Mouse (Mus musculus): Measurements from ENCODE around the gene Braf.
"Not testable (repeated sequence)": the region's sequence is repeated elsewhere in the genome, so short reads cannot be mapped to it uniquely, and the experiment has no call there.

Gene Braf

DNA sequence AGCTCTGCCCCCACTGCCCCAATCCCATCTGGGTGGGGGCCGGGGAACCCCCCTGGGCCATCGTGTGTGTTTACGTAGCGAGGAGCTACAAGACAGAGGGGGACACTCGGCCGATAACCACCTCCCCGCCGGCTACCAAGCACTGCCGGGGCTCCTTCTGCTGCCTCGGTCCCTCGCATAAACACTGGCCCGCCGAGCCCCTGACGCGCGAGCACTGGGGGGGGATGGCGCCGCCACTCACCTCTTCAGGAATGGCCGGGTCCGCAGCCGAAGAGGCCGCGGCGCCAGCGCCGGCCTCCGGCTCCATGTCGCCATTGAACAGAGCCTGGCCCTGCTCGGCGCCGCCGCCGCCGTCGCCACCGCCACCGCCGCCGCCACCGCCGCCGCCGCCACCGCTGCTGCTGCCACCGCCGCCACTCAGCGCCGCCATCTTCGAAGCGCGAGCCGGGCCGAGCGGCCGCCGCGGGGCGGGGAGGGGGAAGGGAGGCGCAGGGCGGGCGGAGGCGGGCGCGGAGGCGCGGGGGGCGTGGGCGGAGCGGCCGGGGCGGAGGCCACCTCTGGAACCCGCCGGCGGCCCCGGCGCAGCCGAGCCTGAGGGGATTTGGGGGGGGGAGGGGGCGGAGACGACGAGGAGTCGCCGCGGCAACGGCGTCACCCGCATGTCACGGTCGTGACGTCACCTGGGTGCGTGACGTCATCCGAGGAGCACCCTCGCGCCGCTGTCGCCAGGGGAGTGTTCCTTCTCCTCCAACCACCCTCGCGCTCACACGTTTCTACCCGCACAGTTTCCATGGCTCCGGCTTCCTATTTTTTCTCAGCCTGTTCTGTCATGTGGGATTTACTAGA lies at the start of gene Braf:
Braf (minus strand) TSS at position 598 of the 846 bp plus-strand sequence.
- ChIA-PET CTCF (no interaction called here), POLR2A (interaction anchor here in 2 of 4 experiments (0.7 to 2.1 kb wide), 13 partner anchors 10 to 142 kb away, joined by 3 to 10 read pairs (median 3); partner anchors contain the start of gene Mrps33 (in 1 of the 2))

DNA sequence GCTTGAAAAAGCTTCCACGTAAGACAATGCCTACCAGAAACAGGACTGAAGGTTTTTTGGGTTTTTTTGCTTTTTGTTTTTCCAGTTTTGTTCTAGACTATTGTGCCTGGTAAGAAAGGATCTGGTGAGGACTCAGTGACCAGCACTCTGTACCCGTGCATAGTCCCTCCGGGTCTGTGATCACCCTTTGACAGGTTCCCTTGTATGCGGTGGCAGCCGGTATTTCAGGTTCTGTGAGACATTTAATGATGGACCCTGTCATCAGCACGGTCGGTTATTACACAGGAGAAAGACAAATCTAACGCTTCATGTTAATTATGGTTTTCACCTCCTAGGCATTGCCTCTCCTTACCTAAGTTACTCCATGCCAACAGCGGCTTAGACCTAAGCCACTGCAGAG lies 49.8 kb upstream of the Braf start:
- ChIA-PET CTCF (interaction anchor here in 1 of 4 experiments (0.6 kb wide), 1 partner anchor 82 kb away, joined by 3 read pairs; no protein-coding TSS in a partner anchor), POLR2A (no interaction called here)

DNA sequence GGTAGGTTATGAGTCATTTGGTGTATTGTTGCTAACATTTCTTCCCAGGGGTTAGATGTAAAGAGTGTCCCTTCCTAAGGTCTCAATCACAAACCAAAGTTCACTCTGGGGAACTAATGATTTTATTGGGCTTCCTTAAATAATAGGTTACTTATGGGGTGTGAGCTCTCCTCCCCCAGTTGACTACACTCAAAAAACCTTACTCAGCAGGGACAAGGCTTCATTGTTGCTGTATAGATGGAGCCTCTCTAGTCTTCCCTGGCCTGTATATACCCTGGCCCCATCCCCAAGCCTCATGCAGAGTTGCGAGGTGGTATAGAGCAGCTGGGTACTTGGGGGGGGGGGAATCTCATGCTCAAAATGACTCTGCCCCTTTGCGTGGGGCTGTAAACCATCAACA lies 32.0 kb upstream of the Braf start:
- POLR2A ChIA-PET = no interaction called here
- CTCF ChIA-PET = no interaction called here

DNA sequence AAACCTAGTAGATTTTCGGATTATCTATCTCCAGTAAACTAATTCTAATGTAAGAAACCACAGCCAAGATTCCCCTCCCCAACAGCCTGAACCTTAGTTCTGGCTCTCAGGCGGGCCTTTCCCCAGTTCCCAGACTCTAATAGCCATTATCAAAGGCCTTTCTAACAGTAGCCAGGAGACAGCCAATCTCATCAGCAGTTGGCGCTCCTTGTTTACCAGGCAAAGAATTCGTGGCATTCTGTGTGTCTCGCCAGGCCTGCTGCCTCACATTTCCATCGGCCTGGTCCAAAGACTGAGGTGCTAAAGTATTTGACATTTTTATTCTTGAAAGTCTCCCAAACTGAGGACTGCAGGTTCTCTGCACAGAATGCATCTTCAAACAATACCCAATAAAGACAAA lies 24.6 kb upstream of the Braf start:
- ChIA-PET POLR2A (no interaction called here), CTCF (no interaction called here)

DNA sequence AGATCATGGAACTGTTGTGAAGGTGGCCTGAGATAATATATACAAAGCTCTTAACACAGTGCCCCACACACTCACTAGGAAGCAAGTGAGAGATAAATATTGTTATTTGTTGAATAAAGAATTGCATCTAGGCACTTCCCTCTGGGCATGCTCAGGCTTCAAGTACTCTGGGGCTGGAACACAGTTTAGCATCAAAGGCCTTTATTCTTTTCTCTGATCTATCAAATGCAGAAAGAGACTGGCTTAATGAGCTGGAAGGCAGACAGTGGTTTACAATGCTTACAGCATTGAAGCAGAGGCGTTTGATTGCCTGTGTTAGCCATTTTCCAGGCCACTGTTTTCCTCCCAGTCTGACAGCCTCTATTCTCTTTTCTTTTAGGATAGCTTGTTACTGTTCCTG lies 21.8 kb upstream of the Braf start:
- POLR2A ChIA-PET = interaction anchor here in 1 of 4 experiments (0.9 kb wide), 1 partner anchor 18 kb away, joined by 3 read pairs; no protein-coding TSS in a partner anchor
- CTCF ChIA-PET = no interaction called here

DNA sequence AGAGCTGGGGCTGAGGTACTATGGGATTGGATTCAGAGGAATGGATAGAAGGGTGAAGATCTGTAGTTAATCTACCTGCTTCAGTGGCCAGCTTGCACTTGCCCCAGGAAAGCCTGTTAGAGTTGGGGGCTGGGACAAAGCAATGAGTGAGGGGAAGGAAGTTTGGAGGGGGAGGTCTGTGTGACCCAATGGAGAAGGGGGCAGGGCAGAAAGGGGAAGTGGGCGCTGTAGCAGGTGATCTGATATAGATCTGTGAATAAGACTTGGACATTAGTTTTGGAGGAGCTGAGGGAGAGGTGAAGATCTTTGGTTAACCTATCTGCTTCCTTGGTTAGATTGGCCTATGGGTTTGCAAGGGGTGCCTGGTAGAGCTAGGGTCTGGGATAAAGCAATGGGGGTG lies 20.2 kb upstream of the Braf start:
- ChIA-PET POLR2A (no interaction called here), CTCF (interaction anchor here in 1 of 4 experiments (0.5 kb wide), 1 partner anchor 17 kb away, joined by 10 read pairs; no protein-coding TSS in a partner anchor)

DNA sequence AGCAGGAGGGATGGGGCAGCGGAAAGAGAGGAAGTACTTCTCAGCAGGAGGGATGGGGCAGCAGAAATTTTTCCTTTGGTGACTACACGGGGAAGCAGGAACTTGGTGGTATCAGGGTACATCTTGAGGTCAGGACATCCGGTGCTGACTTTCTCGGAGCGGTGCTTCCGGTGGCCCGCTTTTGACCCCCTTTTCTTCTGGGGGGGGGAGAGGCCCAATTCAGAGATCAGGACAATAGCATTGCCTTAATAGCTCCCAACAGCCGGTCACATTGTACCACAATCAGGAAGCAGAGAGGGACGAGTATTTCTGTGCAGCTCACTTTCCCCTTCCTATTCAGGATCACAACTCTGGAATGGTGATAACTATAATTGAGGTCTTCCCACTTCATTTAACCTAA lies 14.4 kb upstream of the Braf start:
- CTCF ChIA-PET, POLR2A ChIA-PET: not testable (repeated sequence)

DNA sequence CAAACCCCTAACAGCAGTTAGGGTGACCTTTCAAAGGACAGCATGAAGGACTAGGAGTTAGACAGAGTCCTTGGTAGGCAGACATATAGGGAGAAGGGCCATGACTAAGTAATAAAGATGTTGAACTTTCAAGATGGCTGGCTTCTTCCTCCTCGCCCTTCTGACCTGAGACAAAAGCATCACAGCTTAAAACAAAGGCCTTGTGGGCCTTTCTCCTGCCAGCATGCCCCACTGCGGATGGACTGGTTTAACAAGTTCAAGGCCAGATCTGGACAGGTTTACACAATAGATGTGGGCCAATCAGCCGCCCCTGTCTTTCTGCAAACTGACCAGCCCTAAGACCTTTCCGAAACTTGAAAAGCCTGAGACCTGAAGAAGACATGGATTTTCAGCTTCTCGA lies 2.8 kb upstream of the Braf start:
- ChIA-PET CTCF (interaction anchor here in 2 of 4 experiments (0.6 kb wide), 2 partner anchors 17 to 360 kb away, joined by 3 to 10 read pairs; no protein-coding TSS in a partner anchor), POLR2A (interaction anchor here in 1 of 4 experiments (0.6 kb wide), 1 partner anchor 80 kb away, joined by 5 read pairs; no protein-coding TSS in a partner anchor)

DNA sequence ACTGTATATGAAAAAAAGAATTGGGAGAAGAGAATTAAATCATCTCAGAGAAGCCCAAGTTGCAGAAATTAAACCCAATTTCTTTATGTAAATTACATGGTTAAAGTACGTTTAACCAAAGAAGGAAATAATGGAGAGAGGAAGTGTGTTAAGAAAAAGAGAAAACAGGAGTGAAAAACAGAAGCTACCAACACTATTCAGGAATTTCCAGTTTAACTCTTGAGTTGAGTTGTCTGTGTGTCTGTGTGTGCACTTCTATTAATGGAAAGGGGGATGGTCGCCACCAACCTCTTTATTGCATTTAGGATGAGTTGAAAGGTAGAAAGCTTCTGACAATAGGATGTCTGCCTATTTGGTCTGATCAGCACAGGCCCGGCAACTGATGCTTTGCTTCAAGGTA lies 886 bp upstream of the Braf start:
- CTCF ChIA-PET = no interaction called here
- POLR2A ChIA-PET = interaction anchor here in 1 of 4 experiments (0.6 to 1.4 kb wide), 4 partner anchors 14 to 801 kb away, joined by 3 to 4 read pairs (median 3); partner anchors contain the start of gene Adck2

DNA sequence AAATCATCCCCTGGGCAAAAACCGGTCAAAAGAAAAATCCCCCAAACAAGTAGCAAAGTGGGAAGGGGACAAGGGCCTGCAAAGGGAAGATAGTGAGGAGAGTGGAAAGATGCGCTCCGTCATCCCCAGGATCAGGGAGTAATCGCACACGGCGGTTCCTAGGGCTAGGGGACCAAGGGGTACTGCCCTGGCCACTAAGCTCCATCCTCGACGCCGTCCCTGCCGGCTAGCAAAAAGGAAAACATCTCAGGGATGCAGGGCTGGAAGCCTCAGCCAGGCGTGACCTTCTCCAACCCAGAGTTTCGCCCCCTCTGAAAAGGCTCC lies 759 bp downstream of the Braf start:
- ChIA-PET CTCF (no interaction called here), POLR2A (interaction anchor here in 3 of 4 experiments (0.6 to 2.1 kb wide), 16 partner anchors 9 to 282 kb away, joined by 3 to 10 read pairs (median 3); partner anchors contain the start of gene Mrps33 (in 1 of the 3))

DNA sequence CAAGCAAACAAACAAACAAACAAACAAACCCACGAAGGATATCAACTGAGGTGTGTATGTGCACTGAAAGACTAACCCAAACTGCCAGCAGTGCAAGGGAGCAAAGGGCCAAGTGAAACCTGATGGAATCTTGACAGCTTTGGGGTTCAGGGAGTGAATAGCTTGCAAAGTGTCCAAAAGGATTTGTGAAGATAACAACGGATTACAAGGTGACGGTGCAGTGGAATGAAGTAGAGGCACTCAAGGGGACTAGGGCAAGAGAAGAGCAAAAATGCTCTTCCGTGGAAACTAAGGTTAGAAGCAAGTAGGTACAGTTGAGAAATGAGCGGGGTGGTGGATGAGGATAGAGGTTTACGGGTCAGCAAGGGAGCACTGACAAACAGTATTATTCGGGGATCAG lies 1.2 kb downstream of the Braf start:
- POLR2A ChIA-PET = interaction anchor here in 3 of 4 experiments (0.6 to 2.1 kb wide), 15 partner anchors 9 to 281 kb away, joined by 3 to 10 read pairs (median 3); partner anchors contain the start of gene Mrps33 (in 1 of the 3)
- CTCF ChIA-PET = no interaction called here

DNA sequence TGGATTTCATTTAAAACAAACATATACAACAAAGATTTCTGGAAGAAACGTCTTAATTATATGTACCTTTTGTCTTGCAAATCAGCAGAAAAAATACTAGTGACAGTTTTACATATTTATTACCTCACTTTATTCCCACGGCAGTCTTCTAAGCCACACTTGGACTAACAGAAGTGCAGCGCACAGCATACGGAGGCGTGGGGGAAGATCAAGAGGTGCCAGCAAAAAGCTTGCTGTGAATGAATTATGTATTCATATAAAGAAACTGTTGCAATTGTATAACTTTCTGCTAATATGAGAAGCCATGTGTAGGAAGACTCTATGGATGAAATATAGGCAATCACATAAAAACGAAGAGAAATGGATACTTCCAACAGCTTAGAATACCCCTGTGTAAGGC lies 6.7 kb downstream of the Braf start:
- POLR2A ChIA-PET = no interaction called here
- CTCF ChIA-PET = interaction anchor here in 1 of 4 experiments (0.6 to 1.0 kb wide), 2 partner anchors 64 to 92 kb away, joined by 3 read pairs; partner anchors contain the start of gene Mrps33

DNA sequence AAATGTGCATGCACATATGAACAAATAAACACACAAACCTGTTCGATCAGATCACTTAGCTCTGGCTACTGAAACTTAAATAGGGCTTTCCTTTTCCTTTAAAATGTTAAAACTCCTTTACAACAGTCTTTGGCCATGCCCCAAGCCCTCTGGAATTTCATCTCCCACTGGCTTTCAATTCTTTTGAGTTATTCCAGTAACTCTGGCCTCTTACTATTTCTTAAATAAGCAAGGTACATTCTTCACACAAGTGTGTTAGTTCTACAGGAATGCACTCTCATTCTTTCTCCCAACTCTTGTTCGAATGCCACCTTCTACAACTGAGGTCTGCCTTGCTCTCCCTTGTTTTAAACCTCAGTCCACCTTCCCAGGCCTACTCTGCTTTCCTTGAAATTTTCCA lies 8.2 kb downstream of the Braf start:
- POLR2A ChIA-PET = interaction anchor here in 1 of 4 experiments (0.9 to 1.3 kb wide), 2 partner anchors 10 to 64 kb away, joined by 3 read pairs; no protein-coding TSS in a partner anchor
- CTCF ChIA-PET = no interaction called here

DNA sequence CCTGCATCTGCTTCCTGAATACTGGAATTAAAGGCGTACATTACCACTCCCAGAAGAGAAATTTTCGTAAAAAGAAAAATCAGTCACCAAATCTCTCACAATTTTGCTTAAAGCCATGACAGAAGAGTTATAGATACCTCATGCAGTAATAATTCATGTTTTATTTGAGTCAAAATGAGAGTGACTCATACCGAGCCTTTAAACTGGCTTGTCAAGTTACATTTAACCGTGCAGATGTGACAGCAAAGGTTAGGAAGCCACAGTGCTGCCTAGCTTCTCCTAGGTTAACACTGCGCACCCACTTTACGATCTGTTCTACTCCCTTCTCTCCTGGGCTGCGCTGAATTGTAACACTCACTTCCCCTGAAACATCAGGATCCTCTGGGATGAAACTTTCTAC lies 10.9 kb downstream of the Braf start:
- POLR2A ChIA-PET = no interaction called here

DNA sequence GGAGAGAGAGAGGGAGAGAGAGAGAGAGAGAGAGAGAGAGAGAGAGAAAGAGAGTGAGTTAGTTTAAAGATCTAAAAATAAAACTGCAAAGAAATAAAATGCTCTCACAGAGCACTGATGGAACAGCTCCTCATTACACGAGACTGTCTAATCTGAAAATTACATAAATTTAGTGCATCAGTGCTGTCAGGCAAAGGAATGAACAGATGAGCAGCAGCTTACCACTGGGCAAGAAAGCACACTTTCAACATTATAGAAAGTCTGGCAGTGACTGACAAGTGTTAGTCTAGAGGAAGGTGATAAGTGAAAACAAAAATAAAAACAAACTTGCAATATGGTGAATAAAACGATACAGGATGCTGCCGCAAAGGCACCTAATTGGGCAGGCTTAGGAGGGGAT lies 11.9 kb downstream of the Braf start:
- ChIA-PET POLR2A (interaction anchor here in 1 of 4 experiments (0.7 to 2.4 kb wide), 2 partner anchors 11 to 261 kb away, joined by 3 to 10 read pairs; no protein-coding TSS in a partner anchor), CTCF (no interaction called here)

More for the DNA sequence above, 10.9 kb downstream of the Braf start:
- CTCF ChIA-PET = no interaction called here

DNA sequence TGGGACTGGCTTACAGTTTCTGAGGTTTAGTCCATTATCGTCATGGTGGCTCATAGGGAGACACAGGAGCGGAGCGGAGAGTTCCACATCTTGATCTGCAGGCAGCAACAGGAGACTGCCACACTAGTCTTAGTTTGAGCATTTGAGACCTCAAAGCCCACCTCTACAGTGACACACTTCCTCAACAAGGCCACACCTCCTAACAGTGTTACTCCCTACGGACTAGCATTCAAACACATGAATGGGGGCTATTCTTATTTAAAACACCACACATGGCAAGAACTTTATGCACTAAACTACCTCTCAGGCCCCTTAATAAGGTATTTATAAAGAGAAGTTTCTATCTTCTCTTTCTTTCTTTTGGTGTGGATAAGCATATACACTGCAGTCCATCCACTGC lies 19.6 kb downstream of the Braf start:
- CTCF ChIA-PET = no interaction called here
- POLR2A ChIA-PET = interaction anchor here in 1 of 4 experiments (1.4 kb wide), 1 partner anchor 115 kb away, joined by 3 read pairs; no protein-coding TSS in a partner anchor

DNA sequence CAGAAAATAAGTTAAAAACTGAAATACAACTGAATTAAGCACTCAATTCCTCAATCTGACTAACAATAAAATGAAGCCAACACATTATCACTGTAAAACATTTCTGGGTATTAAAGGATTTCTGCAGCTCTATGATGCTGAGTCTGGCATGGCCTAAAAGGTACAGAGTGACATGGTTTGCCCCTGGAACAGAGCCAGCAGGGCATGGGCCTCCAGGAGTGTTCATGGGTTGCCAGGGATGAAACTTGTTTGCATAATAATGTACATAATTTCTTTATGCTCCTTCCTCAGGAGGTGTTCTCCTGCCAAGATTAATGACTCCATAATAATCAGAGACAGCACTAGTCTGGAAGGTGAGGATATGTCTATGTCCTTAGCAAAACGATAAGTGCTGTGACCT lies 32.1 kb downstream of the Braf start:
- ChIA-PET CTCF (no interaction called here), POLR2A (interaction anchor here in 1 of 4 experiments (0.7 kb wide), 1 partner anchor 18 kb away, joined by 3 read pairs; no protein-coding TSS in a partner anchor)

DNA sequence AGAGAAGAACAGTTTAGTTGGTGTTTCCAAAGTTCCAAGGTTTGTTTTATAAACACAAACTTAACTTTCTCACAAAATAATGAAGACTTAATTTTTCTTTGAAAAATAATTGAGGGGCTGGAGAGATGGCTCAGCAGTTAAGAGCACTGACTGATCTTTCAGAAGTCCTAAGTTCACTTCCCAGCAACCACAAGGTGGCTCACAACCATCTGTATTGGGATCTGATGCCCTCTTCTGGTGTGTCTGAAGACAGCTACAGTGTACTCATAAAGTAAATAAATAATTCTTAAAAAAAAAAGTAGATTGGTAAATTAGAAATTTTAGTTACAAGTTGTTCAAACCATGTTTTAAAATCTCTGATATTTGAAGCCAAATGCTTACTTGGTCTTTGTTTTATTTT lies 38.4 kb downstream of the Braf start:
- POLR2A ChIA-PET = interaction anchor here in 2 of 4 experiments (0.6 to 0.8 kb wide), 2 partner anchors 141 to 787 kb away, joined by 3 to 4 read pairs; no protein-coding TSS in a partner anchor
- CTCF ChIA-PET = interaction anchor here in 2 of 4 experiments (0.7 to 0.9 kb wide), 2 partner anchors 9 to 417 kb away, joined by 3 to 4 read pairs; no protein-coding TSS in a partner anchor

DNA sequence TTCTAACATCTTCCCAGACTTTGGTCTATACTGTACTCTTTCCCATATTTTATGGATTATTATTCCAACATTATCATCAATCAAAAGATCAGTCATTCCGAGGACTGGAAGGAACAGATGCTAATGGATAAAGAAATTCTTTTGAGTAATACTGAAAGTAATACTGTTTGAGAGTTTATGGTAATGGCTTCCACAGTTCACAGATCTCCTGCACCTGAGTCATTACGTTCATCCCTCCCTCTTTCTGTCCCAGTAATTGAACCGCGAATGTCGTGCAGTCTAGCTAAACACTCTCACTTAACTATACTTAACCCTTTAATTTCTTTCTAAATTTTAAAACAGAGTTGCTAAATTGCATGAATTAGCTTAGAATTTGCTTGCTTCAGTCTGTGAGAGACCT lies 43.5 kb downstream of the Braf start:
- ChIA-PET CTCF (no interaction called here), POLR2A (interaction anchor here in 2 of 4 experiments (0.7 to 1.5 kb wide), 3 partner anchors 9 to 21 kb away, joined by 3 to 4 read pairs (median 3); no protein-coding TSS in a partner anchor)

DNA sequence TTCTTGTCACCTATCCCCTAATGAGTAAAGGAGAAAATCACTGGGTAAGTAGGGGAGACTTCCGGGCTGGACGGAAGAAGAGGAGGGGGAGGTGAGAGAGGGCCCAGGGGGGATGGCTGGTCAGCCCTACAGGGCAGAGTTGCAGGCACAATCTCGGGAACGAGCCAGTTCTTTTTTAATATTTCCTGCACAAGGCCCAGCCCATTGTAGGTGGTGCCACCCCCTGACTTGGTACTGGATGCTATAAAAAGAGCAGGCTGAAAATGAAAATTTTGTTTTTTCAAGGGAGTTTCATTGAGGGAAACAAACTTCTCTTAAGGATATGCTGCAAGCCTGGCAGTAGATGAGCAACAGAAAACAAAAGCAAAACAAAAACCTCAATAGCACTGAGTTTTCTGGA lies 44.7 kb downstream of the Braf start:
- ChIA-PET POLR2A (no interaction called here), CTCF (no interaction called here)

Data from embryonic stem cell, embryonic (primary cell).